Comparison of ENCODE assay signal across 9 mouse cellular contexts in the genomic region with DNA sequence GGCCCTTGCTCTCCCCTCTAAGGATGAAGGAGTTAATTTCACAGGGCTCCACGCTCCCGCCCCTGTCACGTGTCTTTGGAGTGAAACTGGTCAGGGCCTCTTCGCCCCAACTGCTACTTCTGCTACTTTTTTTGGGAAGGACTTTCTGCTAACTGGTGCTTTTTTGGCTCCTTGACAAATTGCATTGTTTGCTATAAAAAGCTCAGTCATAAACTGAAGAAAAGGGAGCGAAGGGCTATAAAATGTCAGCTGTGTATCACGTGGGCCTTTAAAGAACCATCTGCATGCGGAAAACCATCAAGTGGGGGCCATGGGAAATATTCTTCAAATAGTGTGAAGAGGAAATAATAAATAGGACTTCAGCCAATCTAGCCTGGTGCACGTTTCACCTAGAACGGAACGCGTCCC. TPM values are rescaled to one million over a fixed set of nuclear protein-coding genes. Genes with fewer than 3 reads are reported as not detected.
DNase-seq lines count a peak whose midpoint lies in the region; ATAC-seq and TF ChIP-seq lines count a peak whose summit lies in the region.
"Had no signal": no experiment of that assay in that cellular context is flagged by ENCODE, and none has a peak within 500 bp of the region (broad histone marks: within the 10 kb centered on the region; RNA-seq: fewer than 3 reads in every experiment).

No protein-coding gene starts in this region.

- no peaks in the 10 kb centered on the region for H3K9me3 ChIP-seq in heart, embryonic 12.5 days (replicated peaks)
- no peaks in the 10 kb centered on the region for H3K9me3 ChIP-seq in limb, embryonic 12.5 days
- no peaks in the 10 kb centered on the region for H3K9me3 ChIP-seq in liver, postnatal 0 days (ENCODE audit: low read length)

- H3K36me3 ChIP-seq in heart, embryonic 12.5 days: no peaks in the 10 kb centered on the region
- no peaks in the 10 kb centered on the region for H3K36me3 ChIP-seq in limb, embryonic 12.5 days
- no peaks in the 10 kb centered on the region for H3K36me3 ChIP-seq in liver, postnatal 0 days (replicated peaks; ENCODE audit: insufficient read depth, low read length)

- H3K27me3 ChIP-seq in heart, embryonic 12.5 days (replicated peaks): no peaks in the 10 kb centered on the region
- H3K27me3 ChIP-seq in limb, embryonic 12.5 days: no peaks in the 10 kb centered on the region
- no peaks in the 10 kb centered on the region for H3K27me3 ChIP-seq in liver, postnatal 0 days (ENCODE audit: insufficient read depth, low read length)

- 76% methylated on average over 11 of the region's 11 CpGs for WGBS in heart, embryonic 12.5 days
- 16% methylated on average over 11 of the region's 11 CpGs for WGBS in limb, embryonic 12.5 days
- 55% methylated on average over 11 of the region's 11 CpGs for WGBS in liver, postnatal 0 days (ENCODE audit: insufficient replicate concordance)

- no peak overlapping the region for H3K4me3 ChIP-seq in heart, embryonic 12.5 days
- H3K4me3 ChIP-seq in limb, embryonic 12.5 days (replicated peaks): no peak overlapping the region; the same call in 1 of the 2 replicates
- no peak overlapping the region for H3K4me3 ChIP-seq in liver, postnatal 0 days (ENCODE audit: low read depth, low read length)
- H3K4me3 ChIP-seq: heart, adult 2 months had no signal

- TF ChIP-seq EP300 in liver, postnatal 0 days (IDR thresholded peaks at IDR 0.05; ENCODE audit: low read depth): no peak

- no peak for TF ChIP-seq CTCF in liver, postnatal 0 days (IDR thresholded peaks at IDR 0.05; ENCODE audit: low read depth)

- ATAC-seq in heart, embryonic 12.5 days (ENCODE audit: insufficient number of reproducible peaks, low FRiP score): no peak
- peak; percentile 76; the same call in 1 of the 2 replicates for ATAC-seq in limb, embryonic 12.5 days (ENCODE audit: insufficient number of reproducible peaks, insufficient read depth, low FRiP score, low TSS enrichment, low read depth)
- no peak for ATAC-seq in liver, postnatal 0 days

- H3K4me1 ChIP-seq in heart, embryonic 12.5 days (replicated peaks): no peaks in the 10 kb centered on the region
- H3K4me1 ChIP-seq in limb, embryonic 12.5 days (replicated peaks): peaks cover 26% of the 10 kb centered on the region
- H3K4me1 ChIP-seq in liver, postnatal 0 days (ENCODE audit: insufficient read depth): peaks cover 2% of the 10 kb centered on the region; the same call in 1 of the 2 replicates

- no peak overlapping the region for H3K27ac ChIP-seq in heart, embryonic 12.5 days (ENCODE audit: poor library complexity, severe bottlenecking)
- H3K27ac ChIP-seq in limb, embryonic 12.5 days: peak overlapping the region; percentile 12; the same call in 1 of the 2 replicates
- no peak overlapping the region for H3K27ac ChIP-seq in liver, postnatal 0 days (ENCODE audit: low read depth)
- H3K27ac ChIP-seq: heart, adult 2 months had no signal

- no peak overlapping the region for H3K9ac ChIP-seq in heart, embryonic 12.5 days
- H3K9ac ChIP-seq in limb, embryonic 12.5 days (replicated peaks): no peak overlapping the region
- no peak overlapping the region for H3K9ac ChIP-seq in liver, postnatal 0 days (replicated peaks)

- peak; percentile 19 to 40 for DNase-seq in heart, adult 9 months (ENCODE audit: low spot score in 2 of 2)
- DNase-seq in adrenal gland, postnatal 14 days: peak; percentile 35
- DNase-seq in gastrocnemius, postnatal 25 days: peak; percentile 41
- no peak for DNase-seq in thymus, postnatal 10 days (ENCODE audit: low spot score in 2 of 2)
- DNase-seq in liver, postnatal 0 days: no peak
- no peak for DNase-seq in frontal cortex, adult 2 months (ENCODE audit: extremely low spot score in 1 of 2, low spot score in 1 of 2)

- H3K4me2 ChIP-seq in heart, embryonic 12.5 days: no peak overlapping the region
- peak overlapping the region; percentile 29 for H3K4me2 ChIP-seq in limb, embryonic 12.5 days
- no peak overlapping the region for H3K4me2 ChIP-seq in liver, postnatal 0 days (ENCODE audit: low read depth, low read length)

RNA-seq across cellular contexts. Expression of a gene that starts 5.6 kb away (rescaled TPM):
- not detected in 2 replicates for polyA plus RNA-seq in heart, embryonic 12.5 days (2016; fragmentation: Nextera tagmentation; extraction: Ambion mirVana)
- not detected in 2 replicates for total RNA-seq in adrenal gland, postnatal 14 days (2021)
- under 1 TPM; 0.13 to 0.19 TPM for total RNA-seq in gastrocnemius, postnatal 25 days (2021)
- polyA plus RNA-seq in limb, embryonic 12.5 days (2016; fragmentation: Nextera tagmentation; extraction: Ambion mirVana): not detected in 2 replicates
- not detected in 2 replicates for polyA plus RNA-seq in liver, postnatal 0 days (2015; fragmentation: Nextera tagmentation; extraction: Ambion mirVana)
- 0.06 and 0.11 TPM in 2 replicates for polyA plus RNA-seq in frontal cortex, adult 2 months (2012; rRNA removed)
- total RNA-seq: heart, adult 2 months had no signal
- polyA plus RNA-seq: heart, adult 2 months had no signal

RNA-seq across cellular contexts. Expression of a gene that starts 52.2 kb away (rescaled TPM):
- polyA plus RNA-seq in heart, embryonic 12.5 days (2016; fragmentation: Nextera tagmentation; extraction: Ambion mirVana): 235 and 244 TPM in 2 replicates
- 72.4 and 75.7 TPM in 2 replicates for total RNA-seq in adrenal gland, postnatal 14 days (2021)
- total RNA-seq in gastrocnemius, postnatal 25 days (2021): 10 to 100 TPM; 62.9 to 65.7 TPM
- polyA plus RNA-seq in limb, embryonic 12.5 days (2016; fragmentation: Nextera tagmentation; extraction: Ambion mirVana): 241 and 247 TPM in 2 replicates
- polyA plus RNA-seq in liver, postnatal 0 days (2015; fragmentation: Nextera tagmentation; extraction: Ambion mirVana): 58.6 and 62.4 TPM in 2 replicates
- 161 and 181 TPM in 2 replicates for polyA plus RNA-seq in frontal cortex, adult 2 months (2012; rRNA removed)

Comparison
In these comparisons a context has a peak if more than half of its experiments do, and no peak if none do; other contexts are left out.
1. DNase-seq: peak in heart, adult 9 months (2 of 2), adrenal gland, postnatal 14 days (single experiment) and gastrocnemius, postnatal 25 days (single experiment); none in thymus, postnatal 10 days (0 of 2), liver, postnatal 0 days (single experiment) and frontal cortex, adult 2 months (0 of 2).